Mouse (Mus musculus): ENCODE results near the gene Gal. TPM values are rescaled to one million over a fixed set of nuclear protein-coding genes. Genes with fewer than 3 reads are reported as not detected.

Gene Gal
- total RNA-seq, 2 experiments from 2014 or later = 0.36 to 0.47 TPM

Other genes starting within 250 kb of the Gal start
- 10 to 100 TPM; 69.4 to 71.9 TPM for gene Mrpl21, start 131.6 kb downstream of the Gal start, total RNA-seq (2021)
- gene Ighmbp2, start 131.5 kb downstream of the Gal start, total RNA-seq (2021) = 1 to 10 TPM; 4.4 to 4.5 TPM
- gene Cpt1a, start 92.2 kb downstream of the Gal start, total RNA-seq (2021) = 100 to 1,000 TPM; 135 to 145 TPM
- 1 to 10 TPM; 2.8 to 3.4 TPM for gene Tesmin, start 25.7 kb downstream of the Gal start, total RNA-seq (2021)
- gene Ppp6r3, start 161.2 kb upstream of the Gal start, total RNA-seq (2021) = 100 to 1,000 TPM; 108 TPM

Measured in heart, postnatal 4 days (tissue).